Mouse (Mus musculus) thymus, postnatal 10 days (tissue): Measurements from ENCODE around the gene Agtpbp1.
"Not testable (repeated sequence)": the region's sequence is repeated elsewhere in the genome, so short reads cannot be mapped to it uniquely, and the experiment has no call there.

Experiments
- DNase-seq, 2 experiments: peaks; one replicate each; pipeline ENCODE4 v3.0.0; 2021; ENCODE audit warnings: low spot score in 2 of 2

Agtpbp1 gene

DNA sequence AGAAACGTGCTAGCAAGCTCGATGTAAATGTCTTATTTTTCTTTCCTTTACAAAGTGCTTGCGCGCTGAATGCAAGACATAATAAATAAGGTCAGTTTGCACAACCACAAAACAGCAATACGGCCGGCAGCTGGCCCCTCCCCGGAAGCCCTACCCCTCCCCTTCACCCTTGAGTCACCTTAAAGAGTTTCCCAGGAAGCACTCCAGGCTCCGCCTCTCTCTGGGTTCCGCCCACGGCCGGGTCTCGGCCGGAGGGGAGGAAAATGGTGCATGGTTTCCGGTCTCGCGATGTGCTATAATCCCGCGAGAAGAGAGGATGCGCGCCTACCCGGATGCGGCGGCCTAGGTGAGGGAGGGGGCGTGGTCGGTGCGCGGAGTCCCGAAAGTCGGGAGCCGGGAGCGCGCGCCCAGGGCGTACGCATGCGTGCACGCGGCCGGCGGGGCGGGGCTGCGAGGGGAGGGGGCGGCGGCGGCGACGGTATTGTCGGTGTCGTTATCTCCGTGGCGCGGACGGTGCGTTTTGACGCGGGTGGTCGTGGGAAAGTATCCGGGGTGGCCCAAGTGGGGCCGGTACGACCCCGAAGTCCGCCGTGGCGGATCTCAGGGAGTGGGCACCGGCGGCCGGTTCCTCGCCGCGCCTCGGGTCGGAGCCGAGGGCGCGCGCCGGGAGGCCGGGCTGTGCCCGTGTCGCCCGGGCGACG lies at the start of gene Agtpbp1, which contains the start of gene Naa35:
Gene Agtpbp1, minus strand, starts transcription at position 281 of the 701 bp plus-strand sequence.
Gene Naa35, plus strand, starts transcription at position 313 of the 701 bp plus-strand sequence.
- DNase-seq = peak; percentile 99 to 100

DNA sequence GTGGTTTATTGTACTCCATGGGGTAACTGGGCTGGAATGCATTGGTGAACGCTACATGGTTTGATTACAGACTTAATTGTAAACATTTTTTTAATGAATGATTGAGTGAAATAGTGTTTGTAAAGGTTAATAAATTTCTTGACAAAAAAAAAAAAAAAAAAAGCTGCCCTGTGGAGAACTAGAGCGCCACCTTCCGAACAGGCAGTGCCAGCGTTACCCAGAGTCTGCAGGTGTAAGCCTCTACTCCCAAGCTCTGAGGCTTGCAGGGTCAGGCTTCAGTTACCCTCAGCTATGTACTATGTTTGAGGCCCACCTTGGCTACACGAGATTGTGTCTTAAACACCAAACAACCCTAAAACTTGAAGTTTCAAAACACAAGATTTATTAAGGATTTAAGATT lies 49.6 kb upstream of the Agtpbp1 start:
- DNase-seq = no peak

DNA sequence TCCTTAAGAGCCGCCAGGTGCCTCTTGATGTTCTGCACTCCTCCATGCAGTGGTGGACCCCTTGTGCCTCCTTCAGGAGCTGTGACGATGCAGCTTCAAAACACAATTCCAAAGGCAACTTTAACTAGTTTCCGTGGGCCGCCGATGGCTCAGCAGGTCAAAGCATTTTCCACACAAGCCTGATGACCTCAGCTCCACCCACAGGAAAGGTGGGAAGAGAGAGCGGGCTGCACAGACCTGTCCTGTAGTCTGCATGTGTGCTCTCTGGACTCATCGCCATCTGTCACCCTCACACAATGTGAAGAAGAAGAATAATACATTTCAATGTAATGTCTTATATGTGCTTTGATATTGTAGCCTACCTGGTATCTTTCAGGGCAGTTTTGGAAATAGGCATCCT lies 41.7 kb upstream of the Agtpbp1 start:
- no peak for DNase-seq

DNA sequence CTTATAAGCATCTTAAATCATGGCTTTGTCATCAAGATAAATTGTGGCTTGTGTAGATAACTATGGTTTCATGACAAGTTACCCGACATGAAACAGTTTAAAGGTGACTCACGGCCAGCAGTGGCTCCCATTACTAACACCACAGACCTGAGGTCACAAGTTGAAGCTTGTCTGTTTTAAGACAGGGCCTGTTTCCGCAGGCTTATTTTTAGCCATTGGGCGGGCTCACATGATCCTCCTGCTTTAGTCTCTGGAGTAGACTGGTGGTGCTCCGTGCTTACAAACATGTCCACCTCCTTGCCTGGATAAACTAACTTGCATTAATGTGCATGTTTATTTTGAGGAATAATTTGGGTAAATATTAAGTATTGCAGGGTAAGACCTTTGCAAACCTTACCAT lies 39.9 kb upstream of the Agtpbp1 start:
- no peak for DNase-seq

DNA sequence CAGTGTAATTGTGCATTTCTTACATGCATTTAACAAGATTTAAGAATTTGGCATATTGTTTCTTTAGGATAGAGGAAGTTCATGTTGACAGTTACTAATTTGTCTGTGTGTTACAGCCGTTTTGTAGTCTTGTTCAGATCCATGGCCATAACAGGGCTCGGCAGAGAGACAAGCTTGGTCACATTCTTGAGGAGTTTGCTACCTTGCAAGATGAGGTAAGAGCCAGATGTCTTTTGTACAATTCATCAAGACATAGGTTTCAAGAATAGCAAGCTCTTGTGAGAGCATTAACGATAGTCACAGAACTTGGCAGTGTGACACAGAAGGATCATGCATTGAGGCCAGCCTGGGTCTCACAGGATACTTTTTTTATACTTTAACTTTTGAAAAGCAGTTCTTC lies 39.4 kb upstream of the Agtpbp1 start:
- DNase-seq = no peak

DNA sequence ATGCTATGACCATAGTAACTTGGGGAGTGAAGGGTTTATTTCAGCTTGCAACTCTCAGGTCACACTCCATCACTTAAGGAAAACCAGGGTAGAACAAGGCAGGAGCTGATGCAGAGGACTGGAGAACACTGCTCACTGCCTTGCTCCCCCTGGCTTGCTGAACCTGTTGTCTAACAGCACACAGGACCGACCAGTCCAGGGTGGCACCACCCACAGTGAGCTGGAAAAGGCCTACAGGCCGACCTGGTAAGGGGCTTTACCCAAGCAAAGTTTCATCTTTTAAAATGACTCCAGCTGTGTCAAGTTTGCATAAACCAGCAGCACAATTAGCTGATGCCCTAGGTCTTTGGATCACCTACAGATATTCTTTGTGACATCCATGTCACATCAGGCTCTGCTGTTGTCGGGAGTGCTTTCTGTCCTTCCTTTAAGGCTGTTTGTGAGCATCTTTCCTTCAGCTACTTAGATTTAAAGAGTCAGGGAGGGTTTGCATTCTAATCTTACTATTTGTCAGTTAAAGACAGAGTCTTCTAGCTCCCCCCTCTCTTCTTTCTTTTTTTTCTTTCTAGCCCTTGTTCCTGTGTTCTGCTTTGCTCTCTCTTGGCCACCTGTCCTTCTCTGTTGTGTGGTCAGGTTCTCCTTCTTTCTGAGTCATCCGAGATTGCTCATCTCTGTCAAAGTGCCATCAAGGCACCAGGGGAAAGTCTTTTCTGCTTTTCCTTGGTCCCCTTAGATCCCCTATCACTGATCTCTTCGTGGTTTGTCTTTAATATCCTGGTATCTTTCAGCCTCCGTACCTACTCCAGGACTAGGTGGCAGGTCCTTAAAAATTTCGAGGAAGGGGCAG lies 36.8 kb upstream of the Agtpbp1 start:
- DNase-seq = no peak

DNA sequence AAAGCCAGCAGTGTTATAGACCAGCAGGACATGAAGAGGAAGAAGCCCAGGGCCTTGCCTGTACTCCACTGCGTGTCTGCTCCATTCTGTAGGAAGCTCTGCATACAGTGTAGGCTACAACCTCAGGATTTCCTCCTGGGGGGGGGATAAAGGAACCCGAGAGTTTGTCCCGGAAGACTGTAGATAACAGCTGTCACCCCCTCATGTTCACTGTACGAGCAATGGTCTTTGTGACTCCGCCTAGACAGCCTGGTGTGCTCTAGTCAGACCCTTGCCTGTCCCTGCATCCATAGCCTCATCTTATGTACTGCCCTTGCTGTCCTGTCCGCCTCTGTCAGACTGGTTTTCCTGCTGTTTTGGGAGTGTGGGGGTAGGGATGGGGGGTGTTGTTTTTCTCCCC lies 33.4 kb upstream of the Agtpbp1 start:
- DNase-seq = no peak

DNA sequence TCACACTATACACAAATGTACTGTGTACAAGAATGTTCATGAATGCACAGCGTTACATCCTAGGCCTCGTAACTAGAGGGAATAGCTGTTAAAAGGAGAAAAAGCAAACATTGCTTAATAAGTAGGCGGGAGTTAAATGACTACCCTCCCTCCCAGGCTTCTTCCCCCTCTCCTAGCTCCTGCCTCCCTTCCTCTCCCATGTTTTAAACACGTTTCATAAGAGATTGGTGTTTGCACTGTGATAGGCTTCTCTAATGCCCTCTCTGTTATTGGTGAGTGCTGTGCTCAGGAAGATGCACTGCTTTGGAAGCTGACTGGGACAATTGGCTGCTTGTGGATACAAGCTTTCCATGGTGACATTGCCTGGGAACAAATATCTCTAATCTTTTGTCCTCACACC lies 30.5 kb upstream of the Agtpbp1 start:
- no peak for DNase-seq

DNA sequence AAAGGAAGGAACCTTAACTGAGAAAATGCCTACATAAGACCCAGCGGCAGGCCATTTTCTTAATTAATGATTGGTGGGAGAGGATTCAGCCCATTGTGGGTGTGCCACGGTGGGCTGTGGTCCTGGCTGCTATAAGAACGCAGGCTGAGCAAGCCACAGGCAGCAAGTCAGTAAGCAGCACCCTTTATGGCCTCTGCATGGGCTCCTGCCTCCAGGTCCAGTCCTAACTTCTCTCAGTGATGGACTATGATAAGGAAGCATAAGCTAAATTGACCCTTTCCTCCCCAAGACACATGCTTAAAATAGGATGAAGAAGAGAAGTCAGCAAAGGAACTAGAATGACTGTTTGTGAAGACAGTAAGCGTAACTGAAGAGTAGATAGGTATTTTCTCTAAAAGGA lies 30.1 kb upstream of the Agtpbp1 start:
- DNase-seq = no peak

DNA sequence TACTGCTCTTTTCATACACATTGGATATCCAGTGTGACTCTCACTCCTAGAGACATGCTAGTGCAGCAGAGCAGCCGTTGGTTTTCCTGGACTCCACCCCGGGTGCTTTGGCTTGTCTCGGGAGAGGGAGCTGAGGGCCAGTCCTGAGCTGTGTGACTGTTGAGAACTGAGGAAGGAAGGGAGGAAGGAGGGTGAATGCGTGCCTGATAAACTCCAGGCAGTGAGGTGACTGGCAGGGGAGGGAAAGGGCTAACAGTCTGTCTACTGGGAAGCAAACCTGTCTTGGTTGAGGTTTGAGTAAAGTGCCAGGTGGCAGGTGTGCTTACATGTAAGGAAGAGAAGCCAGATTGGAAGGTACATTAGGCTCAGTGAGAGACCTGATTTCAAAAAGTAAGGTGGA lies 28.8 kb upstream of the Agtpbp1 start:
- no peak for DNase-seq

DNA sequence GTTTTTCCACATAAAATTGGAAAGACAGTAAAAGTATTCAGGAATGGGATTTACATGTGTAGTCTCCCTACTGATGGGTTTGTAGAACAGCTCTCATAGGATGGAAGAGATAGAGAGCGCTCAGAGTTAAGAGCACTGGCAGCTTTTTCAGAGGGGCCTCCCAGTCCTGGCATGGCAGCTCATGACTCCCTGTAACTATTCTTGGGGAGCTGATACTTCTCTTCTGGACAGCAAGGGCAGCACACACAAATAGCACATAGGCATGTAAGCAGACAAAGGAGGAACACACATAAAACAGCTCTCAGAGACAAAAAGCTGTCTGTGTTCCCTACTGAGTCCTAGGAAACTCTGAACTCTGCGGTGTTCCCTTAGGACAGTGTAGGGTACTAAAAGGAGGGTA lies 25.4 kb upstream of the Agtpbp1 start:
- DNase-seq = no peak

DNA sequence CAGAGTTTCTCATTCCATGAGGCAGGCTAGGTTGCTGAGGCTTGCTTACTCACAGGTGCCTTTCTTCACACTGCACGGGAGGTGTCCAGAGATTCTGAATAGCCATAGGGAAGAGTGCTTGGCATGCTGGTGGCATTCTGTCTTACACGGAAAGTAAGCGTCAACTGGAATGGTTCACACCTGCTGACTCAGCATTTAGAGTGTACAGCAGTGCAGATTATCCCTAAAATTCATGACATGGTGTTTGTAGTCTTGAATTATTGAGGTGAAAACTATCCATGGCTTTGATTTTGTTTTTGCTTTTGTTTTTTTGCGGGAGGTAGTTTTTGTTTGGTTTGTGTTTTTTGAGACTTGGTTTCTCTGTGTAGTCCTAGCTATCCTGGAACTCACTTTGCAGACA lies 24.9 kb upstream of the Agtpbp1 start:
- DNase-seq = no peak

DNA sequence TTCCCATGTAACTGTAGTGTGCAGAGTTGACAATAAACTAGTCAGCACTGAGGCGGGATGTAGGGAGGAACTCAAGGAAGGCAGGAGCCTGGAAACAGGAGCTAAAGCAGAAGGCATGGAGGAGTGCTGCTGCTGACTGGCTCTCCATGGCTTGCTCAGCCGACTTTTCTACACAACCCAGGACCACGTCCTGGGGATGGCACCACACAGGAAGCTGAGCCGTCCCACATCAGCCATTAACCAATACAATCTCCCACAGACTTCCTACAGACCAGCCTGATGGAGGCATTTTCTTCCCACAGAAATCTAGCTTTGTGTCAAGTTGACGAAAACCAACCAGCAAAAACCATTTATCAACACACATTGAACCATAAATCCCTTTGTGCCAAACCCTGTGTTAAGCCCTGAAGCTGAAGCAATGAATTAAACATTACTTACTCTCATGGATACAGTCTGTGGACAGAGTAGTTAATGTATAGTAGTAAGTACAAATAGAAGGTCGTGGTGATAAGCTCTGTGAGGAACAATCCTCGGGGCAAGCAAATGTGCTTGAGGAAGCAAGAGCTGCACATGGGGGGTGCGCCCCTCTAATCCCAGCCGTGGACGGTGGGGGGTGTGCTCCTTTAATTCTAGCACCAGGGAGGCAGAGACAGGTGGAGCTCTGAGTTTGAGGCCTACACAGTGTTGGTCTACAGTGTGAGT lies 20.3 kb upstream of the Agtpbp1 start:
- DNase-seq = no peak

DNA sequence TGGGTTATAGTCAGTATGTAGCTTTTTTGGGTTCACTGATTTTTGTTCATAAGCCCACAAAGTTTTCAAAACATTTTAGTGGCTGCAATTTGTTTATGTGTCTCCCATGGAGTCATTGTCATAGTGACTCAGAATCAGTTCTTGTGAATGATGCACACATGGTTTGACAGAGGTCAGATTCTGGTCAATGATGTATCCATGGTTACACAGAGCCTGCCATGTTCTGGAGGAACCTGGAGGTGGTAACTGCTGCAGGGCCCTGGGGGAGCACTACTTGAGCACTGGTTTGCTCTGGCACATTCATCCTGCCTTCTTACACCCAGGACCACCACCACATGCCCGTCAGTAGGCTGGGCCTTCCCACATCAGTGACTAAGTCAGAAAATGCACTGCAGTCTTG lies 19.5 kb upstream of the Agtpbp1 start:
- no peak for DNase-seq

DNA sequence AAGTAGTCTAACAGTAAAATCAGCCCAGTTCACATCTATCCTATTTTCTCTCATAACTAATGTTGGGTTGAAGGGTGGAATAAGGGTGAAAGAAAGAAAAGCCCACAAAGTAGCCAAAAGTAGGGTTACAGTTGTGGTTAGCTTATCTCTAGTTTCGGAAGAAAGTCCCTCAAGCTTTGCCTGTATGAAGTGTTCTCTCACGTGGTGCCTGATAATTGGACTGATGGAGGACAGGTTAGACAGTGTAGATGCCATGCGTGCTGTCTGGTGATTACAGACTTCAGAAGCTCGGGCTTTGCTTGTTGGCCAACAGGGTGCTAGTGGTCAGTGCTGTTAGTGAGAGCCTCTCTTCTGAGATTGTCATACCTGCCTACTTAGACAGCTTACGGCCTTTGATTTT lies 18.1 kb upstream of the Agtpbp1 start:
- DNase-seq = no peak

DNA sequence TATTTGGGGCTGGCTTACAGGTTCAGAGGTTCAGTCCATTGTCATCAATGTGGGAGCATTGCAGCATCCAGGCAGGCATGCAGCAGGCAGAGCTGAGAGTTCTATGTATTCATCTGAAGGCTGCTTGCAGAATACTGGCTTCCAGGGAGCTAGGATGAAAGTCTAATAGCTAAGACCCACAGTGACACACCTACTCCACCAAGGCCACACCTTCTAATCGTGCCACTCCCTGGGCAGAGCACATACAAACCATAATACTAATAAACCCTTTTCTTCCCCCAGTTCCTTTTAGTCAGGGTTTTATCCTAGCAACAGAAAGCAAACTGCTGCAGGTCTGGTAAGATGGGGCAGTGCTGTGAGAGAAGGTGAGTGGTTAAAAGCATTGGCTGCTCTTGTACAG lies 7.6 kb upstream of the Agtpbp1 start:
- DNase-seq = no peak

DNA sequence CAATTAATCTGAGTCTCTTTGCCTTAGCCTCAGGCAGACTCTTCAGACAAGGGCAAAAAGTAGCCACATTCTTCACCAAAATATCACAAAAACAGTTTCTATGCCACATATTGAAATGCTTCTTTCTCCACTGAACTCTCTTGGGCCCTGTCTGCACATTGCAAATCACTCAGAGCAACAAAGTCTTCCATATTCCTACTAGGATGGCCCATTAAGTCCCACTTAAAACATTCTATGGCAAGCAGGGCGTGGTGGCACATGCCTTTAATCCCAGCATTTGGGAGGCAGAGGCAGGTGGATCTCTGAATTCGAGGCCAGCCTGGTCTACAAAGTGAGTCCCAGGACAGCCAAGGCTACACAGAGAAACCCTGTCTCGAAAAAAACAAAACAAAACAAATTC lies 7.0 kb upstream of the Agtpbp1 start:
- not testable (repeated sequence) for DNase-seq

DNA sequence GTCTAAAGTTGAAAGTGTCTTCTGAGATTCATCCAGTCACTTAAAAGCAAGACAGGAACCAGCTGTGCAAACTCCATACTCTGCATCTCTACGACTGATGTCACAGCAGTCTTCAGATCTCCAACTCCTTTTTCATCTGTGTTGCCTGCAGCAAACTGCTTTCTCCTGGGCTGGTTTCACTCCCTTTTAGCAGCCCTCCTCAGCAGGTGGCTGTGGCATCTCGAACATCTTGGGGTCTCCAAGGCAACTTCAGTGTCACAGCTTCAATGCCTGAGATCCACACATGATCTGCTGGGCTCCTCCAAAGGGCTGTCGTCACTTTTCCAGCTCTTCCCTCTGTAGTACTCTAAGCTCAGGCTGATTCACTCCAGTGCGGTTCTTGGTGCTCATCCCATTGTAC lies 5.7 kb upstream of the Agtpbp1 start:
- DNase-seq = peak; percentile 39 to 40

DNA sequence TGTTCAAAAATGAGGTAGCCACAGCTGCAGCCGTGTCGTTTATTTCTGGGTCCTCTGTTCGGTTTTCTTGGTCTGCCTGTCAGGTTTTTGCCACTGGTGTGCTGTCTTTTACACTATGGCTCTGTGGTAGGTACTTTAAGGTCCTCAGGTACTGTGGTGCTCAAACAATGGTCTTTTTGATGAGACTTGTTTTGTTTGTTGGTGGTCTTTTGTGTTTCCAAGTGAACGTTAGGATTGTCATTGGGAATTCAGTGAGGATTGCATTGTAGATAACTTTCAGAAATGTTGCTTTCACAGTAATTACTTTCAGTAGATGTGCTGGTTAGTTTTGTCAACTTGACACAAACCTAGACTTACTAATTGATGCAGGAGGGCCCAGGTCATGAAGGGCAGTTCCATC lies 4.6 kb upstream of the Agtpbp1 start:
- no peak for DNase-seq

DNA sequence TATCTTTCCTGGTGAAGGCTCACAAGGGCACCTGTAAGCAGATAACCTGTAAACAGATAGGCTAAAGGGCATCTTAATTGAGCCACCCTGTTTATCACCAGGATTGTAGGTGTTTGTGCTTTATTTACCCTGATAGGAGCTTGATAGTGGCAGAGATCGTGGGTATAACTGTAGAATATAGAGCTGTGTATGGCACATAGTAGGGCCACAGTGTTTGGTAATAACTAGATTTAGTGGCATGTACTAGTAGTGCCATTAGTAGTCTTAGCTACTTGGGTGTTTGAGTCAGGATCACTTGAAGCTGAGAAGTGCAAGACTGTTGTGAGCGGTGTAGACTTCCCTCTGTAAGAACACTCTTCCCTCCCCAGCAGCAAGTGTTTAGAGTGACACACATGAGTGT lies 2.2 kb upstream of the Agtpbp1 start:
- DNase-seq = no peak

DNA sequence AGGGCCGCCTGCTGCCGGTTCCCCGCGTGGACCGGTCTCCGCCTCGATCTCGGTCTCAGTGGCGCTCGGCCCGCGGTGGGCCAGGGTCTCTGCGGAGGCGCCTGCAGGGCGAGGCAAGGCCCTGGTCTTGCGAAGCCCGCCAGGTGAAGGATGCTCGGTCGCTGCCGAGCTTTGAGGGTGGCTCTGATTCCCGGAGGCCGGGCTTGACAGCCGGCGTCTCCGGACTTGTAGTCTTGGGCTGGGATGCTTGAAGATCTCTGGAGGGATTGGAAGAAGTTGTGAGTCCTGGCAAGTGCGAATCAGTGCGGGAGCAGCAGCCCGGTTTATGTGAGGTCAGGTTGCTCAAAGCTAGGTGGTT lies 600 bp upstream of the Agtpbp1 start:
- DNase-seq = peak; percentile 42 to 47

DNA sequence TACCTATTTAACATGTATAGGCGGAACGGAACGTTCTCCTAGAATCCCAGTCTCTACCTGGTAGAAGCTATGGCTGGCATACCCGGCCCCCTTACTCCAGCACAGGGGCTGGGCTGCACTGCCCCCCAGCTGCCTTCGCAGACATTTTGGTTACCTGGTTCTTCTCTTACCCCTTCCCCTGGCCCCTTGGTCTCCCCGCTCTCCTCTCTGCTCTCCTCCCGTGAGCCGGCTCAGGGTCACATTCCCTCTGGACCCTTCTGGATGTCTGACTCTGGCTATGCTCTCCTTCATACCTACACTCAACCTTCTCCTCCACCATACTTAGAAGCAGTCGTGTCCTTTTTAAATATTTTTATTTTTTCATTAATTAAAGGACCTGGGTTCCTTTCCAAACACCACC lies 546 bp downstream of the Agtpbp1 start:
- peak; percentile 39 to 49 for DNase-seq

DNA sequence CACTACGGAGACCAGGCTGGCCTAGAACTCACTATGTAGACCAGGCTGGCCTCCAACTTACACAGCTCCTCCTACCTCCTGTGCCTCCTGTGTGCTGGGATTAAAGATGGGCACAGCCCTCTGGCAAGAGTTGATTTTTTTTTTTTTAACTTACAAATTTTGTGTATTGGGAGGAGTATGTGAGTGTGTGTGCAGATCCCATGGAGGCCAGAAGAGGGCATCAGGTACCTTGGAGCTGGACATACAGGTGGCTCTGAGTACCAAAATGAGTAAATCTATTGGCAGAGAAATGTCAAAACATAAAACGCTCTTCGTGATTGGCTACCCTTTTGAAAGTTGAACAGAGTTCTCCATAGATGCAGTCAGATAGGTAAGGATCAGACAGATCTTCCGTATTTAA lies 4.1 kb downstream of the Agtpbp1 start:
- DNase-seq = no peak
